In the genomic region with DNA sequence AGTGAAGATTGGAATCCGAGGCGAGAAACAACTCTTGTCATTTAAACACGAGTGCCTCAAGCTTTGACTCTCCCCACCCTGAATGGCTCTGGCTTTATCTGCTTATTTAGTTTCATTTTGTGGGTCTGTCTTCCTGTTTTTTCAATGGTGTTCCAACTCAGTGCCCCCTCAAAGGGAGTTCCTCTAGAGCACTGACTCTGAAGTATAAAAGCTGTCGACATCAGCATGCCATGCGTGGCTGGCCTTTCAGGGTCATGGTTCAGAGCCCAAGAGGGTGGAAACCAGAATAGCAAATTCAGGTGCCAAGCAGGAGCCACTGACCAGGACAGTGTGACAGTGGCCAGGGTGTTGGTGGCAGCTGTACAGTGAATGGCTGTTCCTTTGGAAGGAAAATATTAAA, we compare ENCODE assay signal across 11 mouse cellular contexts.
DNase-seq lines count a peak whose midpoint lies in the region; ATAC-seq and TF ChIP-seq lines count a peak whose summit lies in the region.
"Had no signal": no experiment of that assay in that cellular context is flagged by ENCODE, and none has a peak within 500 bp of the region (broad histone marks: within the 10 kb centered on the region; RNA-seq: fewer than 3 reads in every experiment).

No protein-coding gene starts in this region.

- H3K27me3 ChIP-seq in liver, postnatal 0 days (ENCODE audit: insufficient read depth, low read length) = no peaks in the 10 kb centered on the region
- no peaks in the 10 kb centered on the region for H3K27me3 ChIP-seq in forebrain, postnatal 0 days (ENCODE audit: insufficient read depth, low read length)
- H3K27me3 ChIP-seq: neural tube, embryonic 13.5 days had no signal

- H3K4me2 ChIP-seq in liver, postnatal 0 days (ENCODE audit: low read depth, low read length) = no peak overlapping the region
- no peak overlapping the region for H3K4me2 ChIP-seq in forebrain, postnatal 0 days (ENCODE audit: low read depth)
- H3K4me2 ChIP-seq: neural tube, embryonic 13.5 days had no signal

- H3K4me1 ChIP-seq in liver, postnatal 0 days (ENCODE audit: insufficient read depth) = no peaks in the 10 kb centered on the region
- H3K4me1 ChIP-seq in forebrain, postnatal 0 days (ENCODE audit: insufficient read depth) = no peaks in the 10 kb centered on the region
- H3K4me1 ChIP-seq: neural tube, embryonic 13.5 days had no signal

- no peak for TF ChIP-seq CTCF in liver, postnatal 0 days (IDR thresholded peaks at IDR 0.05; ENCODE audit: low read depth)
- no peak for TF ChIP-seq CTCF in forebrain, postnatal 0 days (IDR thresholded peaks at IDR 0.05; ENCODE audit: low read depth)

- TF ChIP-seq EP300 in liver, postnatal 0 days (IDR thresholded peaks at IDR 0.05; ENCODE audit: low read depth) = no peak

- ATAC-seq in hematopoietic stem cell, adult 5-6 weeks (replicated peaks in 1 of 2; ENCODE audit: insufficient read depth in 1 of 2, low FRiP score in 2 of 2, low TSS enrichment in 1 of 2, low read depth in 1 of 2, poor library complexity in 2 of 2, severe bottlenecking in 2 of 2) = peak; percentile 83 to 93
- ATAC-seq in liver, postnatal 0 days = peak; percentile 76
- no peak for ATAC-seq in forebrain, postnatal 0 days

- H3K4me3 ChIP-seq in liver, postnatal 0 days (ENCODE audit: low read depth, low read length) = no peak overlapping the region
- no peak overlapping the region for H3K4me3 ChIP-seq in forebrain, postnatal 0 days (ENCODE audit: low read depth, low read length)
- H3K4me3 ChIP-seq: neural tube, embryonic 13.5 days had no signal

- no peak overlapping the region for H3K27ac ChIP-seq in liver, postnatal 0 days (ENCODE audit: low read depth)
- no peak overlapping the region for H3K27ac ChIP-seq in forebrain, postnatal 0 days (ENCODE audit: low read depth, low read length)
- H3K27ac ChIP-seq: neural tube, embryonic 13.5 days had no signal

- no peak overlapping the region for H3K9ac ChIP-seq in liver, postnatal 0 days (replicated peaks)
- H3K9ac ChIP-seq in forebrain, postnatal 0 days = no peak overlapping the region
- H3K9ac ChIP-seq: neural tube, embryonic 13.5 days had no signal

- DNase-seq in embryo, embryonic 10 days (ENCODE audit: low spot score) = peak; percentile 38
- DNase-seq in embryo, embryonic 9.5 days (ENCODE audit: extremely low spot score) = no peak
- DNase-seq in A20 (ENCODE audit: low read depth, low spot score) (peak; percentile 91), MN1 (ENCODE audit: low spot score) (no peak)
- peak; percentile 29 for DNase-seq in liver, postnatal 0 days
- DNase-seq in forebrain, postnatal 0 days = no peak
- DNase-seq in layer of hippocampus, postnatal 25 days (ENCODE audit: extremely low spot score in 1 of 2, low spot score in 1 of 2) = no peak
- DNase-seq: cerebellum, postnatal 36 days; layer of hippocampus, adult 9-11 months had no signal

- WGBS in liver, postnatal 0 days (ENCODE audit: insufficient replicate concordance) = 29% methylated on average over 5 of the region's 5 CpGs
- 54% methylated on average over 5 of the region's 5 CpGs for WGBS in forebrain, postnatal 0 days

- H3K9me3 ChIP-seq in liver, postnatal 0 days (ENCODE audit: low read length) = no peaks in the 10 kb centered on the region
- H3K9me3 ChIP-seq in forebrain, postnatal 0 days (ENCODE audit: low read length) = no peaks in the 10 kb centered on the region
- H3K9me3 ChIP-seq: neural tube, embryonic 13.5 days had no signal

- peaks cover 53% of the 10 kb centered on the region for H3K36me3 ChIP-seq in liver, postnatal 0 days (replicated peaks; ENCODE audit: insufficient read depth, low read length)
- H3K36me3 ChIP-seq in forebrain, postnatal 0 days (ENCODE audit: insufficient read depth) = peaks cover 5% of the 10 kb centered on the region; the same call in 1 of the 2 replicates

Comparison
In these comparisons a context has a peak if more than half of its experiments do, and no peak if none do; other contexts are left out.
1. DNase-seq: peak in embryo, embryonic 10 days (single experiment), A20 (single experiment) and liver, postnatal 0 days (single experiment); none in embryo, embryonic 9.5 days (single experiment), forebrain, postnatal 0 days (single experiment), layer of hippocampus, postnatal 25 days (0 of 2) and MN1 (single experiment).